Mouse (Mus musculus) neural tube, embryonic 11.5 days (tissue): ENCODE measurements at regions not wholly inside any gene's neighbourhood (a gene's known extent, or its start where the extent isn't known, plus 50 kb on each side); places are given as distances from the start of the nearest gene placed in this dataset.

Experiments
- ATAC-seq: fragments of 200-750 bp; cut with Nextera tagmentation; 2 replicates; pipeline ENCODE4 v1.8.0; 2017; ENCODE audit warnings: moderate number of reproducible peaks, mild to moderate bottlenecking, moderate TSS enrichment, moderate library complexity; ENCODE audit not compliant: insufficient read depth, low FRiP score, low TSS enrichment
- DNase-seq: peaks from one replicate; pipeline ENCODE4 v3.0.0-alpha.2; 2015; ENCODE audit warnings: low spot score
- H3K27ac ChIP-seq: fragments of 300-500 bp; sonication (generic); 2 replicates; pipeline ENCODE4 v1.5.1; 2014; ENCODE audit warnings: low read depth, mild to moderate bottlenecking, low read length
- H3K27me3 ChIP-seq: fragments of 300-500 bp; sonication (generic); 2 replicates; pipeline ENCODE4 v1.6.1; 2014; ENCODE audit warnings: mild to moderate bottlenecking, low read length, mixed read lengths; ENCODE audit not compliant: control insufficient read depth, insufficient read depth
- H3K36me3 ChIP-seq: fragments of 300-500 bp; sonication (generic); 2 replicates; pipeline ENCODE4 v1.6.1; 2014; ENCODE audit warnings: mild to moderate bottlenecking, low read length, moderate library complexity, mixed read lengths; ENCODE audit not compliant: control insufficient read depth, insufficient read depth
- H3K4me1 ChIP-seq: fragments of 300-500 bp; sonication (generic); 2 replicates; pipeline ENCODE4 v1.6.1; 2014; ENCODE audit warnings: low read length, mixed read lengths; ENCODE audit not compliant: control insufficient read depth, insufficient read depth
- H3K4me2 ChIP-seq: fragments of 300-500 bp; sonication (generic); 2 replicates; pipeline ENCODE4 v1.6.1; 2014; ENCODE audit warnings: low read depth, mild to moderate bottlenecking, moderate library complexity
- H3K4me3 ChIP-seq: fragments of 300-500 bp; sonication (generic); 2 replicates; pipeline ENCODE4 v1.5.1; 2014; ENCODE audit warnings: low read depth, low read length
- H3K9ac ChIP-seq: fragments of 300-500 bp; sonication (generic); 2 replicates; pipeline ENCODE4 v1.6.1; 2014; ENCODE audit warnings: mild to moderate bottlenecking, low read length
- H3K9me3 ChIP-seq: fragments of 300-500 bp; sonication (generic); 2 replicates; pipeline ENCODE4 v1.6.1; 2016; ENCODE audit warnings: low read length; ENCODE audit not compliant: control insufficient read depth
- WGBS: fragments of 180-500 bp; shearing (Covaris S2); extraction: QIAGEN DNeasy Blood & Tissue Kit; methylation state at CpG from one replicate; pipeline ENCODE4 v1.1.7; 2014; 5-methylcytosine and 5-hydroxymethylcytosine counted together

GRCm38 (mm10) chr4:119018573-119018972 is 57.2 kb downstream of the Lao1 start:
- no peak for ATAC-seq
- H3K4me3 ChIP-seq = no peak overlapping the region
- no peak overlapping the region for H3K9ac ChIP-seq
- no peaks in the 10 kb centered on the region for H3K9me3 ChIP-seq
- DNase-seq = no peak
- no peaks in the 10 kb centered on the region for H3K4me1 ChIP-seq
- no peak overlapping the region for H3K27ac ChIP-seq
- H3K4me2 ChIP-seq = no peak overlapping the region
- 72% methylated on average over 6 of the region's 6 CpGs for WGBS
- no peaks in the 10 kb centered on the region for H3K36me3 ChIP-seq
- H3K27me3 ChIP-seq = no peaks in the 10 kb centered on the region

GRCm38 (mm10) chr4:119019013-119019781 is 57.8 kb downstream of the Lao1 start:
- Histone ChIP-seq H3K27me3 (no peaks in the 10 kb centered on the region), H3K9ac (no peak overlapping the region), H3K27ac (no peak overlapping the region), H3K36me3 (no peaks in the 10 kb centered on the region), H3K4me2 (no peak overlapping the region), H3K4me3 (no peak overlapping the region), H3K9me3 (no peaks in the 10 kb centered on the region), H3K4me1 (no peaks in the 10 kb centered on the region)
- WGBS = 59% methylated on average over 12 of the region's 12 CpGs
- DNase-seq (peak; percentile 66), ATAC-seq (no peak)

DNA sequence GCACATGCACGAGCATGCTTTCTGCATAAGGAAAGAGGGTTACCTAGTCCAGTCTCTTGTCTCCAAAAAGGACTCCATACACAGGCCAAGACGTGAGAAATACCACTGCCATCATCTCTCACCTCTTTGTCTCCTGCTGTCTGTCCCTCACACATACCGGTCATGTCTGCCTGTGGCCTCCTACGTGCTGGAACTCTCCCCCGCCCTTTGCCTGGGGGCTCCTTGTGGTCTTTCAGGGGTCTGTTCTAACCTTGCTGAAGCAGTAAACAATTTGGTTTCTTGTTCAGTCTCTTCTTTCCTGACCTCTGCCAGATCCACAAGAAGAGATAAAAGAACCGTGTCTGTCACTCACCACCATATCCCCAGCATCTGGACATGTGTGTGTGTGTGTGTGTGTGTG is 61.0 kb downstream of the Lao1 start:
- H3K27ac ChIP-seq = no peak overlapping the region
- no peak overlapping the region for H3K4me3 ChIP-seq
- no peak overlapping the region for H3K4me2 ChIP-seq
- 60% methylated on average over 6 of the region's 6 CpGs for WGBS
- no peak overlapping the region for H3K9ac ChIP-seq
- no peaks in the 10 kb centered on the region for H3K27me3 ChIP-seq
- no peaks in the 10 kb centered on the region for H3K4me1 ChIP-seq
- no peaks in the 10 kb centered on the region for H3K36me3 ChIP-seq
- ATAC-seq (no peak), DNase-seq (no peak)
- H3K9me3 ChIP-seq = no peaks in the 10 kb centered on the region

- Histone ChIP-seq H3K4me2 (no peak overlapping the region), H3K9me3 (no peaks in the 10 kb centered on the region), H3K27me3 (no peaks in the 10 kb centered on the region), H3K4me3 (no peak overlapping the region), H3K36me3 (no peaks in the 10 kb centered on the region), H3K27ac (no peak overlapping the region), H3K4me1 (0 out of 2 replicates have a peak, but pooled peaks cover 3% of the 10 kb centered on the region), H3K9ac (no peak overlapping the region)
- DNase-seq (no peak), ATAC-seq (no peak)
- WGBS = 20% methylated on average over 5 of the region's 5 CpGs
Observed at GRCm38 (mm10) chr4:119026237-119026861, 65.0 kb downstream of the Lao1 start.

DNA sequence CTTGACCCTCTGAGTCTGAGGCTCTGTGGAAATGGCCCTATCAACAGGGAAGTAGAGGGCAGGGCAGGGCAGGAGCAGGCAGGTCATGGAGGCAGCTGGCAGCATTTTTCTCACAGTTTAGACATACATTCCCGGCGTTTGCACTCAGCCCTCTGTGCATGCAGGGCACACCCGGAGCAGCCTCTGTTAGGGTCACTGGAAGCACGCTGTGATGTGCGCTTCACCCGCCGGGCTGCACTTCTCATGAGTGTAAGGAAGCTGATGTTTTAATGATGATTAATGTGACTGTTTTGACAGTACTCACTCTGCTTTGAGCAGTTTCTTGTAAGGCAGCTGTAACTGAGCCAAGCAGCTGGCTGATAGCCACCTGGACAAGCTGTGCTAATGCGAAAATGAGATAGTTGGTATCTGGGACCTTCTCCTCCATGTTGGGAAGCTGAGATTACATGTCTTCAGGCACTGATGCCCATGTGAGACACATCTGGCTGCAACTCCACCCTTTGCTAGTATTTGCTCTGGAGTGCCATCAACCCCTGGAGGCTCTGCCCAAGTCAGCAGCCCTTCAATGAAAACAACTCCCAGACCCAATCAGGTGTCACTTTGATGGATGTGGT is 66.9 kb downstream of the Lao1 start:
- no peaks in the 10 kb centered on the region for H3K36me3 ChIP-seq
- no peak for ATAC-seq
- H3K4me1 ChIP-seq = 0 out of 2 replicates have a peak, but pooled peaks cover 3% of the 10 kb centered on the region
- H3K4me2 ChIP-seq = no peak overlapping the region
- peak; percentile 38 for DNase-seq
- H3K9me3 ChIP-seq = no peaks in the 10 kb centered on the region
- 6% methylated on average over 8 of the region's 8 CpGs for WGBS
- H3K4me3 ChIP-seq = no peak overlapping the region
- H3K27ac ChIP-seq = no peak overlapping the region
- H3K9ac ChIP-seq = no peak overlapping the region
- no peaks in the 10 kb centered on the region for H3K27me3 ChIP-seq

GRCm38 (mm10) chr4:119029091-119029490 is 67.7 kb downstream of the Lao1 start:
- Histone ChIP-seq H3K27me3 (no peaks in the 10 kb centered on the region), H3K4me2 (no peak overlapping the region), H3K36me3 (no peaks in the 10 kb centered on the region), H3K9me3 (no peaks in the 10 kb centered on the region), H3K4me1 (0 out of 2 replicates have a peak, but pooled peaks cover 3% of the 10 kb centered on the region), H3K27ac (no peak overlapping the region), H3K4me3 (no peak overlapping the region), H3K9ac (no peak overlapping the region)
- 38% methylated on average over 7 of the region's 7 CpGs for WGBS
- no peak for DNase-seq
- ATAC-seq = no peak

- Histone ChIP-seq H3K9ac (no peak overlapping the region), H3K4me2 (no peak overlapping the region), H3K36me3 (no peaks in the 10 kb centered on the region), H3K9me3 (no peaks in the 10 kb centered on the region), H3K27ac (no peak overlapping the region), H3K27me3 (no peaks in the 10 kb centered on the region), H3K4me3 (no peak overlapping the region), H3K4me1 (0 out of 2 replicates have a peak, but pooled peaks cover 3% of the 10 kb centered on the region)
- DNase-seq (no peak), ATAC-seq (no peak)
- 87% methylated on average over 6 of the region's 6 CpGs for WGBS
Observed at GRCm38 (mm10) chr4:119029735-119030134, 68.4 kb downstream of the Lao1 start.

GRCm38 (mm10) chr4:119030865-119031264 is 69.5 kb downstream of the Lao1 start:
- H3K27me3 ChIP-seq = no peaks in the 10 kb centered on the region

More at GRCm38 (mm10) chr4:119030865-119031264, 69.5 kb downstream of the Lao1 start:
- no peak for DNase-seq
- no peaks in the 10 kb centered on the region for H3K36me3 ChIP-seq
- 67% methylated on average over 5 of the region's 5 CpGs for WGBS
- H3K4me2 ChIP-seq = no peak overlapping the region
- H3K4me3 ChIP-seq = no peak overlapping the region
- 0 out of 2 replicates have a peak, but pooled peaks cover 3% of the 10 kb centered on the region for H3K4me1 ChIP-seq
- no peak overlapping the region for H3K27ac ChIP-seq
- H3K9ac ChIP-seq = no peak overlapping the region
- H3K9me3 ChIP-seq = no peaks in the 10 kb centered on the region
- ATAC-seq = no peak
